Mouse (Mus musculus) left cerebral cortex, adult 2 months (tissue): ENCODE data around the gene Htra2. TPM values are rescaled to one million over a fixed set of nuclear protein-coding genes. Genes with fewer than 3 reads are reported as not detected.

ENCODE experiments used
- DNase-seq, 2 experiments: peaks; one replicate each; pipeline ENCODE4 v3.0.0; 2021 to 2022; ENCODE audit warnings: low spot score in 2 of 2, mixed read lengths in 1 of 2; ENCODE audit errors: extremely low spot score in 1 of 2
- H3K27ac ChIP-seq: fragments of 200-600 bp; 2 replicates; pipeline ENCODE4 v1.8.1; 2022
- H3K4me3 ChIP-seq: fragments of 200-600 bp; 2 replicates; pipeline ENCODE4 v1.8.1; 2022
- CTCF ChIP-seq: fragments of 200-600 bp; IDR thresholded peaks from 2 replicates; pipeline ENCODE4 v1.8.1; 2022; ENCODE audit warnings: antibody characterized with exemption, mild to moderate bottlenecking, moderate library complexity
- intact Hi-C: fragments of 180-260 bp; cut with DNase I; formaldehyde crosslinking; loops from one replicate; pipeline ENCODE4 v1.15.1; 2025
- total RNA-seq, 2 experiments: library from RNA; stranded (reverse); gene quantifications; 2 replicates each; pipeline ENCODE4 v1.2.3; 2021

The Htra2 gene
- total RNA-seq, 2 experiments from 2014 or later, result 42.2 to 47.0 TPM

DNA sequence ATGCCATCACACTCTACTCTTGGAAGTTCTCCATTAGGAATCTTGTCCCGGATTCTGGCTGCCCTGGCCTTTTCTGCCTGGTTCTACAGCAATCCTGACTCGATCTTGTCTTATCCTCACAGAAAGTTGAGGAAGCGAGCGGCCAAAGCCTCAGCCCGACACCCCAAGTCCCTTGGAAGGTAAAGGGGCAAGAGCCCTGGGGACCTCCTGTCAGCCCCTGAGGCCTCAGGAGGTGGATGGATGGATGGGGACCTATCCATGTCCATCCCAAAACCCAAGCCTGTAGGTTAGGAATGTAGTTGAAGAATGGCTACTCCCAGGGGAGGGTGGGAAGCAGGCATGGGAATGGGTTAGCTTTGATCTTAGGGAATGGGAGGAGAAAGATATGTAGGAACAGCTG is 11.1 kb downstream of the Htra2 start:
- Histone ChIP-seq H3K4me3 (no peak overlapping the region), H3K27ac (no peak overlapping the region)
- no peak for TF ChIP-seq CTCF
- DNase-seq, result no peak
- intact Hi-C loops, result no loop called here

DNA sequence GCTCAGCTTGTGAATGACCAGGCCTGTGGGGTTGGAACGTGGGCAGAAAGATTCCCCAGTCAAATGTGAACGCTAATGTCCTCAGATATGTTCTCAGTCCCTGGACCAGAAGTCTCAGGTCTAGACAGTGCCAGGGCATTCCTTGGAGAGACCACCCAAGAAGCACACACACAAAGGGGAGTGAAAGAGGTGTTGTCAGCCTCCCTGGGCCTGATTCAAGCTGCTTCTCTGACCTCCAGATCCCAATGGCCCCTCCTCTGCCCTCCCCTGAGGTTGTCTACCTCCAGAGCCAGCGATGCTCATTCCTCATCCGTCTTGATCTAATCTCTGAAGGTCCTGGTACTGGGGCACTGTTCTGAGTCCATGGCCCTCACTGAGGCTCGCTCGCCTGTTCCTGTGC is 11.5 kb downstream of the Htra2 start:
- intact Hi-C loops, result no loop called here
- Histone ChIP-seq H3K4me3 (no peak overlapping the region), H3K27ac (no peak overlapping the region)
- no peak for TF ChIP-seq CTCF
- DNase-seq, result no peak

DNA sequence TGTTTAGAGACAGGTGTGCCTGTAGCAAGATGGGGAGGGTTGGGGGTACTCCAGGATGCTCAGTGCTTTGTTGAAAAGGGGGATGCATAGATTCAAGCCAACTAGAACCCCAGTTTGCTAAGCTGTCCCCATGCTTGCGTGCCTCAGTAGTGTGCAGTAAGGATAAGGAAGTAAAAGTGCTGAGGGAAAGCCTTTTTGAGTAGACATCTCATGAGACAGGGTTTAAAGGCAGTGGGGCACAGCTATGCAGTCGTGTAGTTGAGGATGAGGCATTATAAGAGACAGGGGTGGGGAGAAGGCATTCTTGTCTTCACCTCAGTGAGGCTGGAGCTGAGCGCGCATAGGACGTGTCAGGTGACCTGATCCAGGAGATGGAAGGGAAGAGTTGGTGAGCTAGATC is 14.5 kb downstream of the Htra2 start:
- no peak for TF ChIP-seq CTCF
- no peak for DNase-seq
- Histone ChIP-seq H3K27ac (no peak overlapping the region), H3K4me3 (no peak overlapping the region)
- intact Hi-C loops, result no loop called here

DNA sequence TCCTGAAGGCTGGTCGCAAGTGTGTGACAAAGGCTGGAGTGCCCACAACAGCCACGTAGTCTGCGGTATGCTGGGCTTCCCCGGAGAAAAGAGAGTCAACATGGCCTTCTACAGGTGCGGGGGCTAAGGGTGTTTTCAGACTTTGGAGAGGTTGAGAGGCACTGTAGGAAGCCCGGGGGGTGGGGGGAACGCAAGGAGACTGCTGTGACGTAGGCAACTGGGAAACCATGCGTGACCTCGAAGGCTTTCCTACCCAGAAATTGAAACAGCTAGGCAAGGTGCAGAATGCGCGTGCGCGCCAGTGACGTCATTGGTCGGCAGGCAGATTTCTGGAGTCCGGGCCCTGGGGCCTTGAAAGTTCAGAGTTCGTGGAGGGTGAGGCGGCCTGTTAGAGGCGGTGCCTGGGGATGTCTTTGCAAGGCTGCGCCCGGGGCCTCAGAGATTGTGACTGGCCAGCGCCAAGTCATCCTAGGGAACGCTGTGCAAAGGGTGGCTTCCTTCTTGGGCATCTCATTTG is 16.5 kb downstream of the Htra2 start:
- no peak for TF ChIP-seq CTCF
- intact Hi-C loops, result loop anchor here (5.0 kb wide), 1 partner anchor 41 kb away; no protein-coding TSS in a partner anchor
- Histone ChIP-seq H3K27ac (no peak overlapping the region), H3K4me3 (peak overlapping the region; percentile 37)
- DNase-seq, result peak; percentile 83 to 85

DNA sequence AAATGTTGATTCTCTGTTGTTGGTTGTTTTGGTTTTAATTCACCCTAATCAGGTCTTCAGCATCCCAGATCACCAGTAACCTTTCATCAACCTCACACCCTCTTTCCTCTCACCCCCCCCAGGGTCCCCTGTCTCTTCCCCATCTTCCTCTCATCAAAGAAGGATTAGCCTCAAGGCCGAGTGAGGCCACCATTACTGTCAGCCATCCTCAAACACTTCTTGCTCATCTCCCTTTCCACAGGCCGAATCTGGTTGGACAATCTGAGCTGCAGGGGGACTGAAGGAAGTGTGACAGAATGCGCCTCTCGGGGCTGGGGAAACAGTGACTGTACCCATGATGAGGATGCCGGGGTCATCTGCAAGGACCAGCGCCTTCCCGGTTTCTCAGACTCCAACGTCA is 17.9 kb downstream of the Htra2 start:
- no peak for TF ChIP-seq CTCF
- Histone ChIP-seq H3K27ac (no peak overlapping the region), H3K4me3 (no peak overlapping the region)
- intact Hi-C loops, result loop anchor here (5.0 kb wide), 1 partner anchor 40 kb away; no protein-coding TSS in a partner anchor
- no peak for DNase-seq

DNA sequence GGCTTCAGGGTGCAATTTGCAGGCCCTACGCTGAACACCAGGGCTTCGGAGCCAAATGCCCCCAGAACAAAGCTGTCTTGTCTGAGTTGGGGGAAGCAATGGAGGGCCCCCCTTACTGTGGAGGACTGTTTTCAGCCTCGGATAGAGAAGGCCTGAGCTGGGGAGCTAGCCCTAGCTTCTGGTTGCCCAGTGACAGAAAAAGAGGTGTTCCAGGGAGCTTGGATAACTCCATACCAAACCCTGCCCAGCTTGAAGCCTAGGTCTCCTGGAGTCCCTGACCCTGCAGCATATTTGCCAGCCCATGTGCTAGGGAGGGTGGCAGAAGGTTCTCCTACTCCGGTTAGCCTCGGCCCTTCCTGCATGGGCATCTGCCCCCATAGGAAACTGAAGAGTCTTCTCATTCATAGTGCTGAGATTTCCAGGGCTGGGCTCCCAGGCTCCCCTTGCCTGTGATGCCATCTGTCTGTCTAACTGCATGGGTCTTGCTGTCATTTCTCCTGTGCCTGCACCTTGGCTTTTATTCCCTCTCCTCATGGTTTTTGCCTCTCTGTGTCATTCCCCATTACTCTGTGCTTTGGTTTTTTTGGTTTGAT is 20.5 kb downstream of the Htra2 start:
- no peak for TF ChIP-seq CTCF
- intact Hi-C loops, result loop anchor here (5.0 kb wide), 1 partner anchor 37 kb away; no protein-coding TSS in a partner anchor
- H3K27ac ChIP-seq, result no peak overlapping the region
- peak overlapping the region; percentile 52 for H3K4me3 ChIP-seq
- no peak for DNase-seq

DNA sequence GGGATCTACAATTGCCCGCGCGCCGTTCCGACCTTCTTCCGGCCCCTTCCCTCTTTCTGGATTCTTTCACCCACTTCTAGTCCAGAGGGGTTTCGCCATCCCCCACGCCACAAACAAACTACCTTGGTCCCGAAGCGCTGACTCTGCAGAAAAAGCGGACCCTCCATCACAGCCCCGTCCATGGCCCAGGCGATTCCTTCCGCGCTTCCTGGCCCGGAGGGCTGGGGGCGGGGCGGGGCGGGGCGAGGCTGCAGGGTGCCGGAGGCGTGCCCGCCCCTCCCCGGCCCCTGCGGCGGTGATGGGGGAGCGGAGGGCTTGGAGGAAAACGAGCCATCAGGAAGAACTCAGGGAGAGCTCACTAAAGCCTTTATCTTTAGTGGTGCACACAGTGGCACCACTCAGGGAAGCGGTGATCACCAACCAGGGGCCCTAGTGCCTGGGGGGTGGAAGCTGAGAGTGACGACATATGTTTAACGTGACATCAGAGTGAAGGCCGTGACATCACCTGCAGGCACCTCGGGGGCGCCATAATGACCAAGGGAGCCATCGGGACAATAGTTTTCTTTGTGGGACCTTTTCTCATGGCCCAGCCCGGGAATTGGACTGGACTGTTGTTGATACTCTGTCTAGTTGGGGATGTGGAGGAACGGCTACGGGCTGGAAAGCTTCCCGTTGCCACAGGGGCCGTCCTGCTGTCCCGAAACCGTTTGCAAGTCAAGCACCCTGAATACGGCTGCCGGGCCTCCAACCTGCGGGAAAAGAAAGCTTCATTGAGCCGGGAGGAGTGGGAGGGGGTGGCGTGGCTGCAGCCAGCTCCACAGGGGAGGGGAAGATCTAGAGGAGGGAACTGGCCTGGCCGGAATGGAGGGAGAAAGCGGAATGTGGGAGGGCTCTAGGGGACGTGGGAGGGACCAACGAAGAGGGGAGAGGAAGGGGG is 21.6 kb downstream of the Htra2 start, which contains the start of the genes Dok1 and Loxl3:
TSS of gene Dok1 (minus strand) at position 223 of the 937 bp plus-strand sequence.
TSS of gene Loxl3 (plus strand) at position 925 of the 937 bp plus-strand sequence.
- DNase-seq, result peak in 1 of 2 experiments; percentile 35
- intact Hi-C loops, result no loop called here
- Histone ChIP-seq H3K4me3 (peak within 1 kb of the TSS; percentile 52), H3K27ac (peak within 1 kb of the TSS; percentile 42; the same call in 1 of the 2 replicates)
- no peak for TF ChIP-seq CTCF

DNA sequence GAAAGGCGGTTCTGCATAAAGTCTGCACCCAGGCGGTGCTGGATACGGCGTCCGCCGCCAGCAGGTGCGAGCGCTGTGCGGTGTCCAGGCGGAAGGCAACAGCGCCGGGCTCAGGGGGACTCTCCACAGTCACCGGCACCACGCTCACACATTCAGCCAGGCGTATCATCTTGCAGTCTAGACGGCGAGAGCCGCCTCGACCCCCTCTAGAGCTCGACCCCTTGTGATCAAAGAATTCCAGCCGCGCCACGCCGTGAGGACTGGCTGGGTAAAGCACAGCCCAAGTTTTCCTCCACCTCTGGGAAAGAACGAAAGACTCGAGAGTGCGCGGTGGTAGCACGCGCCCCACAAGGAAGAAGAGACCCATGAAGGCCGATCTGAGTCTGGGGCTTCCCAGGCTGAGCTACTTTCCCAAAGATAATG is 22.3 kb downstream of the Htra2 start:
- peak; percentile 2; the same call in 1 of the 2 replicates for TF ChIP-seq CTCF
- Histone ChIP-seq H3K4me3 (peak overlapping the region; percentile 52), H3K27ac (no peak overlapping the region)
- intact Hi-C loops, result no loop called here
- no peak for DNase-seq

DNA sequence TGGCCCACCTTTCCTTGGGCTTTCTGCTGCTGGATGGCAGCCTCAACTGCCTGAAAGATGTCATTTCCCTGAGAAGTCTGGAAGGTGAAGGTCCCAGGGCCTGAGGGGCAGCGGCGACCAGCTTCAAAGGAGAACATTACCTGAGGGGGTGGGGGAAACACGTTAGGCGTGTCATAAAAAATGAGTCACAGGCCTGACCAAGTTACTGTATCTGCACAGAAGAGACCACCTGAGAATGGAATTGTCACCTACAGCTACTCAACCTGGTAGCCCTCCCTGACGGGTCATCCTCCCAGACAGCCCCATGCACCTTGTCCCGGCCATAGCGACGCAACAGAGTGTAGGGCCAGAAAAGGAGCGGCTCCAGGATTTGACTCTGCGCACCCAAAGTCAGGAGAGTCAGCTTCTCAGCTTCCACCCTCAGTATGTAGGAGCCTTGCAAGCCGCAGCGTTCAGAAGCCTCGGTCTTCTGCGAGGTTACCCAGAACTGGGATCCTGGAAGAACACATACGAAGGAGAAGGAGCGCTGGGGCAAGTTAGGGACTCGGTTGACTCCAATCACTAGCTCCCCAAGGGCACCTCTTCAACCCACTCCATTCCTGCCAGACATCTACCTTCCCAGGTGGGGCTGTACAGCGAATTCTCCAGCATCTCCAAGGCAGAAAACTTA is 23.0 kb downstream of the Htra2 start:
- intact Hi-C loops, result no loop called here
- H3K4me3 ChIP-seq, result peak overlapping the region; percentile 52
- no peak overlapping the region for H3K27ac ChIP-seq
- DNase-seq, result no peak
- TF ChIP-seq CTCF, result no peak

DNA sequence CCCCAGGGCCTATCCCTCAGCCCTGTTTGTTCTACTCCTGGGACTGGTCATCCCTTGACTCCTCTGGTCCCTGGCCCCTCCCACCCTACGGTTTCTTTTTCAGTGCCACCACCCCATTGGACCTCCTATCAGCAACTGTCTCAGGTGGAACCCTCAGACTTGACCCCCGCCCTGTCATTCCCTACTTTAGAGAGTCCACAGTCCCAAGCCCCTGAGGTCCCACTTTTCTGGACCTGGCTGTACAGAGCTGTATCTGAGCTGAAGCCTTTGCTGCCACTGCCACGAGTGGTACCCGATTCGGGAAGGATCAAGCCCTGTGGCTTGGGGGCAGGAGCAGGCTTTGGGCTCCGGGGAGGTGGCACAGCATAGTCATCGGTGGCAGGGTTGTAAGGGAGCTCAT is 24.0 kb downstream of the Htra2 start:
- no peak for TF ChIP-seq CTCF
- no peak for DNase-seq
- Histone ChIP-seq H3K4me3 (no peak overlapping the region), H3K27ac (no peak overlapping the region)
- intact Hi-C loops, result no loop called here

DNA sequence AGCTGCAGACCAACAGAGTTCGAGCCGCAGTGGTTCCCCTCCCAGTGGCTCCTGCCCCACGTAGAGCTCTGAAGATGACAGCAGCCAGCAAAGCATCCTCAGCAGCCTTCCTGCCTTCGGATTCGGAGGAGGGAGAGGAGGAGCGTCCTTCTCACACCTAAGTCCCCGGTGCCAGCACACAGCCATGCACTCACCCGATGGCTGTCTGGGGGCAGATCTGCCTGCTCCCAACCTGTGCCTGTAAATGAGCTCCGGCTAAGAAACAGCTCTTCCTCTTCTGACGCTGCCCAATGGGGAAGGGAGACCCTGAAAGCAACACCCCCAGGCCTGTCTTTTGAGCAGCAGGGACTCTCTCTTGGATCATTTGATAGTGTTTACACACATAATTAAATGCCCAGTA is 25.3 kb downstream of the Htra2 start:
- DNase-seq, result no peak
- no peak overlapping the region for H3K27ac ChIP-seq
- TF ChIP-seq CTCF, result no peak
- intact Hi-C loops, result no loop called here
- no peak overlapping the region for H3K4me3 ChIP-seq
